Mouse (Mus musculus) bone marrow, adult 2 months (tissue): ENCODE results near the gene Dvl2. TPM values are rescaled to one million over a fixed set of nuclear protein-coding genes. Genes with fewer than 3 reads are reported as not detected.

Source experiments
- H3K27ac ChIP-seq: fragments of 200-500 bp; 2 replicates; pipeline ENCODE4 v1.5.1; 2012; ENCODE audit warnings: low read depth, mild to moderate bottlenecking, control low read depth, inconsistent platforms, low read length; ENCODE audit not compliant: control insufficient read depth, poor library complexity, insufficient read depth
- H3K4me1 ChIP-seq: fragments of 200-500 bp; 2 replicates; pipeline ENCODE4 v1.6.1; 2011; ENCODE audit warnings: low read length; ENCODE audit not compliant: control insufficient read depth, insufficient read depth
- H3K4me3 ChIP-seq: fragments of 200-500 bp; replicated peaks from 2 replicates; pipeline ENCODE3; 2011; ENCODE audit warnings: mild to moderate bottlenecking, low read depth, low read length, control low read depth; ENCODE audit not compliant: control insufficient read depth
- CTCF ChIP-seq: fragments of 200-500 bp; IDR thresholded peaks from 2 replicates; pipeline ENCODE4 v1.5.1; 2011; ENCODE audit warnings: low read length, control low read depth; ENCODE audit not compliant: control insufficient read depth, insufficient read depth
- POLR2A ChIP-seq: fragments of 200-500 bp; IDR thresholded peaks from 2 replicates; pipeline ENCODE4 v1.6.1; 2011; ENCODE audit warnings: low read depth, mild to moderate bottlenecking, control low read depth, low read length, borderline replicate concordance; ENCODE audit not compliant: control insufficient read depth
- WGBS: fragments of 180-500 bp; shearing (Covaris S2); methylation state at CpG from one replicate; pipeline ENCODE4 v1.1.7; 2018; 5-methylcytosine and 5-hydroxymethylcytosine counted together
- polyA plus RNA-seq: library from polyadenylated mRNA; stranded (reverse); fragments of >200 nt; gene quantifications from 2 replicates; pipeline ENCODE4 v1.2.4, GENCODE M21; 2011; ENCODE audit warnings: low replicate concordance; ENCODE audit not compliant: missing spikeins, insufficient read depth, insufficient read length

Dvl2 gene
- polyA plus RNA-seq, 1 experiment = 12.8 TPM

- Histone ChIP-seq H3K4me3 (no peak overlapping the region), H3K4me1 (no peaks in the 10 kb centered on the region; the same call in 1 of the 2 replicates), H3K27ac (no peak overlapping the region)
- TF ChIP-seq CTCF = no peak
- TF ChIP-seq POLR2A = no peak
- WGBS = 88% methylated on average over 28 of the region's 28 CpGs
Observed at GRCm38 (mm10) chr11:70030651-70031320, 30.4 kb downstream of the Dvl2 start.

- Histone ChIP-seq H3K4me3 (no peak overlapping the region), H3K27ac (no peak overlapping the region), H3K4me1 (no peaks in the 10 kb centered on the region; the same call in 1 of the 2 replicates)
- TF ChIP-seq CTCF = no peak
- no peak for TF ChIP-seq POLR2A
- WGBS = 93% methylated on average over 11 of the region's 11 CpGs
Observed at GRCm38 (mm10) chr11:70031321-70031670, 30.9 kb downstream of the Dvl2 start.

DNA sequence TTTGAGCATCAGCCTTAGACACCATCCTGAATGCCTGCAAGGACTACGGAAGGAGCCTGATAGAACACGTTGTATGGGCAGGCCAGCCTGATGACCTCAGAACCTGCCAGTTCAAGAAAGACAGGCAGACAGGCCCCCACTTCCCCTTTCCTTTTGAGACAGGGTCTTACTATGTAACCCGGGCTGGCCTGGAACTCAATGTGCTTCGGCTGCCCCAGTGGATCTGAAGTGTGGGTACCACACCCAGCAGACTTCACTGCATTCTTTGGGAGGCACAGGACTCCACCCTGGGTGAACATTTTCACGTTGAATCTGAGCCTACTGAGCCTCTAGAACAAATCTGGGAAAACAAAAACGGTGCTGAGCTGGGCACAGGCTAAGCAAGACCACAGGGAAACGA, 37.8 kb downstream of the Dvl2 start:
- WGBS = 52% methylated on average over 7 of the region's 7 CpGs
- no peak overlapping the region for H3K27ac ChIP-seq

DNA sequence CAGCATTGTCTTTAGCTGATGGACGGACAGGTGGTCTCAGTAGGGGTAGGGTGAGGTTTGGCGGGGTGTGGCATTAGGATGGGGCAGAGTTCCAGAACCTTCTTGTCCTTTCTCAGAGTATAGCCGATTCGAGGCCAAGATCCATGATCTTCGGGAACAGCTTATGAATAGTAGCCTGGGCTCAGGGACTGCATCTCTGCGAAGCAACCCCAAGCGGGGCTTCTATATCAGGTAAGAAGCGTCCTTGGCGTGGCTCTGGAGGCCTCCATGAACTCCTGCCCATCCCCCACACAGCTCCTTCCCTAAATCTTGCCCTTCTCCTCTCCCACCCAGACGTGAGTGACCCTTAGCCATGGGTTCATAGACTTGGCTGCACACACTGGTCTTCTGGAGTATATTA, 39.2 kb downstream of the Dvl2 start:
- H3K27ac ChIP-seq = no peak overlapping the region
- TF ChIP-seq POLR2A (no peak), CTCF (no peak)
- no peaks in the 10 kb centered on the region for H3K4me1 ChIP-seq
- 78% methylated on average over 10 of the region's 10 CpGs for WGBS
- H3K4me3 ChIP-seq = no peak overlapping the region

More for the DNA sequence above, 37.8 kb downstream of the Dvl2 start:
- TF ChIP-seq CTCF (no peak), POLR2A (no peak)
- no peak overlapping the region for H3K4me3 ChIP-seq
- H3K4me1 ChIP-seq = no peaks in the 10 kb centered on the region

- Histone ChIP-seq H3K4me3 (no peak overlapping the region), H3K27ac (no peak overlapping the region), H3K4me1 (no peaks in the 10 kb centered on the region)
- 76% methylated on average over 7 of the region's 7 CpGs for WGBS
- no peak for TF ChIP-seq CTCF
- no peak for TF ChIP-seq POLR2A
Observed at GRCm38 (mm10) chr11:70040184-70040583, 39.8 kb downstream of the Dvl2 start.

- no peak overlapping the region for H3K4me3 ChIP-seq
- H3K27ac ChIP-seq = no peak overlapping the region
- TF ChIP-seq CTCF (no peak), POLR2A (no peak)
- no peaks in the 10 kb centered on the region for H3K4me1 ChIP-seq
- WGBS = 90% methylated on average over 23 of the region's 23 CpGs
Observed at GRCm38 (mm10) chr11:70042309-70043085, 42.1 kb downstream of the Dvl2 start.

DNA sequence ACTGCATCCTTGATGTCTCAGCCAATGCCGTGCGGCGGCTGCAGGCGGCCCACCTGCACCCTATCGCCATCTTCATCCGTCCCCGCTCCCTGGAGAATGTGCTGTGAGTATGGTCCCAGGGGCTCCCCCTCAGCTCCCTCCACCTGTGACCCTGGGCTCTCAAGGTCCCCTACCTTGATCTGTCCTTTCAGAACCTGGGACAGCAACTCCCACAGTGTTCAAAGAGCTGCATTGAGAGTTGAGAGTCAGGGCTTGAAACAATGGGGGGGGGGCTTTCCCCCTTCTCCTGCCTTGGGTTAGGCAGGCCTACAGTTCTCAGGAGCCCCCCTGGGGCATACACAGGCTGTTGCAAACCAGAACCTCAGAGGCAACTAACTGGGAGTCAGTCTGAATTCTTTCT, 43.3 kb downstream of the Dvl2 start:
- Histone ChIP-seq H3K27ac (no peak overlapping the region), H3K4me3 (no peak overlapping the region), H3K4me1 (no peaks in the 10 kb centered on the region)
- 91% methylated on average over 7 of the region's 7 CpGs for WGBS
- no peak for TF ChIP-seq POLR2A
- no peak for TF ChIP-seq CTCF

GRCm38 (mm10) chr11:70045435-70045834, 45.0 kb downstream of the Dvl2 start:
- no peak overlapping the region for H3K4me3 ChIP-seq
- TF ChIP-seq CTCF (no peak), POLR2A (no peak)
- 69% methylated on average over 9 of the region's 9 CpGs for WGBS

More at GRCm38 (mm10) chr11:70045435-70045834, 45.0 kb downstream of the Dvl2 start:
- H3K4me1 ChIP-seq = no peaks in the 10 kb centered on the region
- H3K27ac ChIP-seq = no peak overlapping the region; the same call in 1 of the 2 replicates
